Mouse (Mus musculus) heart, postnatal 25 days (tissue): ENCODE data around the gene Hat1. TPM values are rescaled to one million over a fixed set of nuclear protein-coding genes. Genes with fewer than 3 reads are reported as not detected.

Source experiments
- total RNA-seq, 2 experiments: library from RNA; stranded (reverse); gene quantifications; 2 replicates each; pipeline ENCODE4 v1.2.3; 2021

The Hat1 gene
- total RNA-seq, 2 experiments from 2014 or later = 26.6 to 29.6 TPM

Other genes starting within 250 kb of the Hat1 start
- gene Dync1i2, start 177.3 kb upstream of the Hat1 start, total RNA-seq = 10 to 100 TPM; 55.8 to 63.1 TPM
- 100 to 1,000 TPM; 264 to 279 TPM for gene Slc25a12, start 21.2 kb upstream of the Hat1 start, total RNA-seq
- gene Metap1d, start 64.3 kb downstream of the Hat1 start, total RNA-seq = 10 to 100 TPM; 45.8 to 47.9 TPM
- gene Dlx1, start 139.2 kb downstream of the Hat1 start, total RNA-seq = under 1 TPM; 0.14 to 0.99 TPM
- gene Dlx2, start 157.8 kb downstream of the Hat1 start, total RNA-seq = not detected